Mouse (Mus musculus) lung, embryonic 14.5 days (tissue): Measurements from ENCODE around the gene Calhm6. TPM values are rescaled to one million over a fixed set of nuclear protein-coding genes. Genes with fewer than 3 reads are reported as not detected.
A peak's percentile ranks its signal among the peaks of the same experiment; 100 is the strongest.

Experiments
- ATAC-seq: fragments of 200-750 bp; cut with Nextera tagmentation; 2 replicates; pipeline ENCODE4 v1.8.0; 2017; ENCODE audit warnings: mild to moderate bottlenecking, moderate TSS enrichment, moderate library complexity; ENCODE audit not compliant: insufficient read depth
- DNase-seq: peaks from one replicate; pipeline ENCODE4 v3.0.0-alpha.2; 2015
- H3K27ac ChIP-seq: fragments of 300-500 bp; sonication (generic); 2 replicates; pipeline ENCODE4 v1.5.1; 2014; ENCODE audit warnings: low read depth, mild to moderate bottlenecking, moderate library complexity
- H3K27me3 ChIP-seq: fragments of 300-500 bp; sonication (generic); 2 replicates; pipeline ENCODE4 v1.6.1; 2014; ENCODE audit warnings: low read length, control low read depth; ENCODE audit not compliant: insufficient read depth
- H3K36me3 ChIP-seq: fragments of 300-500 bp; sonication (generic); 2 replicates; pipeline ENCODE4 v1.6.1; 2014; ENCODE audit warnings: control low read depth; ENCODE audit not compliant: insufficient read depth
- H3K4me1 ChIP-seq: fragments of 300-500 bp; sonication (generic); 2 replicates; pipeline ENCODE4 v1.6.1; 2014; ENCODE audit warnings: antibody characterized with exemption, control low read depth; ENCODE audit not compliant: insufficient read depth
- H3K4me2 ChIP-seq: fragments of 300-500 bp; sonication (generic); 2 replicates; pipeline ENCODE4 v1.6.1; 2014; ENCODE audit warnings: mild to moderate bottlenecking
- H3K4me3 ChIP-seq: fragments of 300-500 bp; sonication (generic); 2 replicates; pipeline ENCODE4 v1.5.1; 2014; ENCODE audit warnings: low read depth, low read length
- H3K9ac ChIP-seq: fragments of 300-500 bp; sonication (generic); 2 replicates; pipeline ENCODE4 v1.6.1; 2014
- H3K9me3 ChIP-seq: fragments of 300-500 bp; sonication (generic); 2 replicates; pipeline ENCODE4 v1.6.1; 2016; ENCODE audit warnings: low read depth, low read length, control low read depth
- CTCF ChIP-seq: IDR thresholded peaks from 2 replicates; pipeline ENCODE4 v1.5.1; 2016; ENCODE audit warnings: antibody characterized with exemption, low read depth
- WGBS: fragments of 180-500 bp; shearing (Covaris S2); extraction: QIAGEN DNeasy Blood & Tissue Kit; methylation state at CpG from one replicate; pipeline ENCODE4 v1.1.7; 2014; 5-methylcytosine and 5-hydroxymethylcytosine counted together
- polyA plus RNA-seq: library from polyadenylated mRNA; unstranded; fragments of >200 nt; fragmentation: Nextera tagmentation; extraction: Ambion mirVana; gene quantifications from 2 replicates; pipeline ENCODE4 v1.2.1, GENCODE M21; 2014

Calhm6 gene
- polyA plus RNA-seq, 1 experiment from 2014 or later: 1.2 TPM

DNA sequence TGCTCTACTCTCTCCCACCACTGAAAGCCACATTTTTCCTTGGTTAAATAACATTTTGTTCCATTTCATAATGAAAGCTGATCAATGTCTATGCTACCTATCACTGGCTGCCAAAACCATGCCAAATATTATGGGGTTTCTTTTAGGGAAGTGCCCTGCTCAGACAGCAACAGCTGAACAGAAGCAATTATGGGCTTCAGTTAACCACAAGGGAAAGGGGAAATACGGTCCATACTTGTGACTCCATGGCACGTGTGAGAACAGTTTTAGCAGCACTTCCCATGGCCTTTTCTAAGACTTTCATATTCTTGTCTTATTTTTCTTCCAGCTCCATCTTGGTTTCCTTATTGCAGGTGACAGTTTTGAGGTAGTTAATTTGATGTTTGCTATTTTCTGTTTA lies 3.6 kb upstream of the Calhm6 start:
- TF ChIP-seq CTCF: no peak
- DNase-seq (peak; percentile 5), ATAC-seq (no peak)
- Histone ChIP-seq H3K9ac (no peak overlapping the region), H3K4me1 (no peaks in the 10 kb centered on the region), H3K27me3 (no peaks in the 10 kb centered on the region), H3K27ac (no peak overlapping the region), H3K4me3 (no peak overlapping the region), H3K9me3 (no peaks in the 10 kb centered on the region), H3K36me3 (no peaks in the 10 kb centered on the region), H3K4me2 (no peak overlapping the region)
- WGBS: 62% methylated on average over 2 of the region's 2 CpGs

DNA sequence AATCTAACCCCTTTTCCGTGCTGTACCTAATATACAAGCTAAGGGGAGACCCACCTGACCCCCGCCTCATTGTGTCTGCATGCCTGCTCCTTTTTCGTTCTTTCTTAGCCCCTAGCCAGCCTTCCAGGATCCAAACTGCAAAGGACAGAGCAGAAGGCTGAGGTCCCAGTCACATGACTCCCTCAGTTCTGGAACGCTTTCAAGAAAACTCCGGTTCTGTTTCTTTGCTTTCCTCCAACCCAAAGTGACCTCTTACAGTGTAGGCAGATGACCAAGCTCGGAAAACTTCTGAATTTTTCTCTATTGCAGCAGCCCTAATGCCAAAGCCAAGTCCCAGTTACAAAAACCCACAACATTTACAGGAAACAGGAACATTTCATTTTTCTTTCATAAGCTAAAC lies 607 bp upstream of the Calhm6 start:
- Histone ChIP-seq H3K36me3 (no peaks in the 10 kb centered on the region), H3K4me3 (no peak overlapping the region), H3K9ac (no peak overlapping the region), H3K4me1 (no peaks in the 10 kb centered on the region), H3K4me2 (no peak overlapping the region), H3K9me3 (no peaks in the 10 kb centered on the region), H3K27me3 (no peaks in the 10 kb centered on the region), H3K27ac (no peak overlapping the region)
- ATAC-seq (no peak), DNase-seq (peak; percentile 37)
- no peak for TF ChIP-seq CTCF
- 67% methylated on average over 6 of the region's 6 CpGs for WGBS

- no peaks in the 10 kb centered on the region for H3K9me3 ChIP-seq
- H3K4me2 ChIP-seq: no peak overlapping the region
- no peak for ATAC-seq
- no peaks in the 10 kb centered on the region for H3K36me3 ChIP-seq
- H3K4me3 ChIP-seq: no peak overlapping the region
- WGBS: 84% methylated on average over 2 of the region's 2 CpGs
- TF ChIP-seq CTCF: no peak
- H3K4me1 ChIP-seq: no peaks in the 10 kb centered on the region
- no peak for DNase-seq
- H3K9ac ChIP-seq: no peak overlapping the region
- no peaks in the 10 kb centered on the region for H3K27me3 ChIP-seq
- no peak overlapping the region for H3K27ac ChIP-seq
Measured at GRCm38 (mm10) chr10:34118421-34118820, 9.4 kb downstream of the Calhm6 start.

DNA sequence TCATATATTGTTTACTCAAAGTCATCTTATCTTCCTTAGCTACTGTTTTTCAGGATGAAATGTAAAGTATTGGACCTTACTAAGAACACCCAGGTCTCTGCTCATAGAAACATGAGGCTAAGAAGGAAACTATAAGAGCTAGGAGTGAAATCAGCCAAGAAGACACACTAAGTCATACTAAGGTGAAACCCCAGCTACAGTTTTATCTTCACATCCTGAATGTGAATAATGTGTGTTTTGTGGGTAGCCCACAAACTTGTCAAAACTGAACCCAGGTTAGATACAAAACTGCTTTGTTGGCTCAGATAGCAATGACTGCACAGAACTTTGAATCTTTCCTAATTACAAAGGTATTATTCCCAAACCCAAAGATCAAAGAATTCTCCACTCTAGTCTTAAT lies 10.0 kb downstream of the Calhm6 start:
- Histone ChIP-seq H3K4me3 (no peak overlapping the region), H3K27ac (no peak overlapping the region), H3K4me1 (no peaks in the 10 kb centered on the region), H3K9ac (no peak overlapping the region), H3K36me3 (no peaks in the 10 kb centered on the region), H3K27me3 (no peaks in the 10 kb centered on the region), H3K4me2 (no peak overlapping the region), H3K9me3 (no peaks in the 10 kb centered on the region)
- ATAC-seq (no peak), DNase-seq (no peak)
- no peak for TF ChIP-seq CTCF

- Histone ChIP-seq H3K27ac (no peak overlapping the region), H3K9me3 (no peaks in the 10 kb centered on the region), H3K27me3 (no peaks in the 10 kb centered on the region), H3K36me3 (no peaks in the 10 kb centered on the region), H3K9ac (no peak overlapping the region), H3K4me1 (no peaks in the 10 kb centered on the region), H3K4me2 (no peak overlapping the region), H3K4me3 (no peak overlapping the region)
- DNase-seq (no peak), ATAC-seq (no peak)
- WGBS: 29% methylated on average over 3 of the region's 3 CpGs
- no peak for TF ChIP-seq CTCF
Measured at GRCm38 (mm10) chr10:34117131-34117530, 10.7 kb downstream of the Calhm6 start.

- no peaks in the 10 kb centered on the region for H3K9me3 ChIP-seq
- 54% methylated on average over 4 of the region's 4 CpGs for WGBS
Measured at GRCm38 (mm10) chr10:34111964-34112738, 15.6 kb downstream of the Calhm6 start.

GRCm38 (mm10) chr10:34110863-34111465 lies 16.8 kb downstream of the Calhm6 start:
- Histone ChIP-seq H3K9ac (no peak overlapping the region), H3K4me1 (no peaks in the 10 kb centered on the region), H3K4me2 (no peak overlapping the region), H3K36me3 (no peaks in the 10 kb centered on the region), H3K27me3 (no peaks in the 10 kb centered on the region), H3K9me3 (no peaks in the 10 kb centered on the region), H3K4me3 (no peak overlapping the region), H3K27ac (no peak overlapping the region)
- no peak for ATAC-seq
- WGBS: 71% methylated on average over 13 of the region's 13 CpGs
- no peak for DNase-seq
- no peak for TF ChIP-seq CTCF

More at GRCm38 (mm10) chr10:34111964-34112738, 15.6 kb downstream of the Calhm6 start:
- H3K4me3 ChIP-seq: no peak overlapping the region
- H3K4me1 ChIP-seq: no peaks in the 10 kb centered on the region
- ATAC-seq: no peak
- no peak for DNase-seq
- TF ChIP-seq CTCF: no peak
- no peak overlapping the region for H3K27ac ChIP-seq
- H3K27me3 ChIP-seq: no peaks in the 10 kb centered on the region
- H3K4me2 ChIP-seq: no peak overlapping the region
- no peaks in the 10 kb centered on the region for H3K36me3 ChIP-seq
- H3K9ac ChIP-seq: no peak overlapping the region
